Mouse (Mus musculus): ENCODE data around the gene Drd1. TPM values are rescaled to one million over a fixed set of nuclear protein-coding genes. Genes with fewer than 3 reads are reported as not detected.

The Drd1 gene
- polyA plus RNA-seq, 1 experiment = not detected

- Histone ChIP-seq H3K4me3 (replicated peaks; ENCODE audit: extremely low read depth, low read depth, low read length) (no peak overlapping the region), H3K4me1 (ENCODE audit: control insufficient read depth, insufficient read depth, low read length) (no peaks in the 10 kb centered on the region)
- no peak for DNase-seq
- no peak for TF ChIP-seq POLR2A (IDR thresholded peaks at IDR 0.05; ENCODE audit: borderline replicate concordance, extremely low read depth, low read depth, low read length)
- no peak for TF ChIP-seq CTCF (IDR thresholded peaks at IDR 0.05; ENCODE audit: insufficient read depth, low read length)
- 56% methylated on average over 5 of the region's 5 CpGs for WGBS
Observed at GRCm38 (mm10) chr13:54023311-54023710, 32.2 kb downstream of the Drd1 start.

DNA sequence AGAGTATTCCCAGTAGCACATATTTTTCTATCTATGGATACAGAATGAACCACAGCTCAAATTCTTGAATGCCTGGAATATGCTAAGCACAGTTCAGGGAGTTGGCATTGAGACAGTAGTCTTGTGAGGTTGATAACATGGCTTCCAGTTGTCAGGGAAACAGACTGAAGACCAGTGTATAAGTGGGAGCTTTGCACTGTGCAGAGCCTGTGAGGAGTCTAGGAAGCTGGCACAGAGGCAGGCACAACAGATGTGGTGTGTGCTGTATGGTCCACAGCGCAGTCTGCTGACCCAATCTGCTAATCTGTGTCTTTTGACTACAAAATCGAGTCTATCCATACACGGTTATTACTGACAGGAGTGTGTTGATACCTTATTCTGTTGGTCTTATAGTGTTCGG lies 46.8 kb downstream of the Drd1 start:
- Histone ChIP-seq H3K4me3 (replicated peaks; ENCODE audit: extremely low read depth, low read depth, low read length) (no peak overlapping the region), H3K4me1 (ENCODE audit: control insufficient read depth, insufficient read depth, low read length) (no peaks in the 10 kb centered on the region)
- DNase-seq = no peak
- 89% methylated on average over 4 of the region's 4 CpGs for WGBS
- TF ChIP-seq CTCF (IDR thresholded peaks at IDR 0.05; ENCODE audit: insufficient read depth, low read length) (no peak), POLR2A (IDR thresholded peaks at IDR 0.05; ENCODE audit: borderline replicate concordance, extremely low read depth, low read depth, low read length) (no peak)

Other genes with a start within 250 kb of the Drd1 start
- gene Sfxn1, start 16.2 kb upstream of the Drd1 start, polyA plus RNA-seq (2012; rRNA removed) = 6.9 and 8.6 TPM in 2 replicates
- 1.0 and 1.4 TPM in 2 replicates for gene Hrh2, start 136.4 kb upstream of the Drd1 start, polyA plus RNA-seq (2012; rRNA removed)